Mouse (Mus musculus) spleen, adult 2 months (tissue): ENCODE results near the gene Dnah7b.

Experiments
- CTCF ChIP-seq: fragments of 200-500 bp; IDR thresholded peaks from 2 replicates; pipeline ENCODE4 v1.5.1; 2011; ENCODE audit warnings: mild to moderate bottlenecking, inconsistent platforms; ENCODE audit not compliant: insufficient read depth, insufficient read length, insufficient replicate concordance; ENCODE audit errors: extremely low read depth
- POLR2A ChIP-seq: fragments of 200-500 bp; IDR thresholded peaks from 2 replicates; pipeline ENCODE4 v1.6.1; 2011; ENCODE audit warnings: low read depth, low read length, inconsistent platforms

GRCm38 (mm10) chr1:46048188-46048587 is 17.9 kb upstream of the Dnah7b start:
- TF ChIP-seq CTCF (no peak), POLR2A (no peak)
